Mouse (Mus musculus) cerebellum, adult 2 months (tissue): Measurements from ENCODE around the gene A830031A19Rik.

Source experiments
- CTCF ChIP-seq: fragments of 200-500 bp; IDR thresholded peaks from 2 replicates; pipeline ENCODE4 v1.5.1; 2011; ENCODE audit warnings: low read depth, mild to moderate bottlenecking, control low read depth, low read length, moderate library complexity, borderline replicate concordance; ENCODE audit not compliant: insufficient read depth
- POLR2A ChIP-seq: fragments of 200-500 bp; IDR thresholded peaks from 2 replicates; pipeline ENCODE4 v1.6.1; 2011; ENCODE audit warnings: low read length, control low read depth, borderline replicate concordance; ENCODE audit not compliant: insufficient read depth

GRCm38 (mm10) chr11:24102372-24102771, 27.5 kb upstream of the A830031A19Rik start:
- no peak for TF ChIP-seq CTCF
- no peak for TF ChIP-seq POLR2A
